Mouse (Mus musculus) kidney, adult 2 months (tissue): ENCODE measurements around the gene Smarcc1. TPM values are rescaled to one million over a fixed set of nuclear protein-coding genes. Genes with fewer than 3 reads are reported as not detected.
"Not testable (repeated sequence)": the region's sequence is repeated elsewhere in the genome, so short reads cannot be mapped to it uniquely, and the experiment has no call there.

Experiments used
- DNase-seq: peaks from one replicate; pipeline ENCODE4 v3.0.0; 2021
- H3K27ac ChIP-seq: fragments of 200-500 bp; 2 replicates; pipeline ENCODE4 v1.5.1; 2012; ENCODE audit warnings: low read depth, low read length, control low read depth, inconsistent platforms; ENCODE audit not compliant: insufficient read depth
- H3K27me3 ChIP-seq: fragments of 200-500 bp; replicated peaks from 2 replicates; pipeline ENCODE4 v1.6.1; 2012; ENCODE audit warnings: mild to moderate bottlenecking, moderate library complexity, low read length, inconsistent platforms; ENCODE audit not compliant: control insufficient read depth, insufficient read depth
- H3K36me3 ChIP-seq: fragments of 200-500 bp; 2 replicates; pipeline ENCODE4 v1.6.1; 2012; ENCODE audit warnings: mild to moderate bottlenecking, moderate library complexity, low read length, inconsistent platforms; ENCODE audit not compliant: control insufficient read depth, insufficient read depth
- H3K4me1 ChIP-seq: fragments of 200-500 bp; 2 replicates; pipeline ENCODE4 v1.6.1; 2011; ENCODE audit warnings: low read length; ENCODE audit not compliant: control insufficient read depth, insufficient read depth
- H3K4me3 ChIP-seq: fragments of 200-500 bp; 2 replicates; pipeline ENCODE4 v1.5.1; 2011; ENCODE audit warnings: mild to moderate bottlenecking, low read depth, low read length, control low read depth; ENCODE audit not compliant: insufficient read depth
- CTCF ChIP-seq: fragments of 200-500 bp; conservative IDR thresholded peaks from 2 replicates; pipeline ENCODE4 v1.5.1; 2011; ENCODE audit warnings: low read depth, mild to moderate bottlenecking, control low read depth, low read length, moderate library complexity, mixed read lengths; ENCODE audit not compliant: insufficient read depth, insufficient read length
- POLR2A ChIP-seq: fragments of 200-500 bp; IDR thresholded peaks from one replicate; pipeline ENCODE4 v1.6.1; 2011; ENCODE audit warnings: low read depth, low read length, control low read depth
- WGBS: fragments of 180-500 bp; shearing (Covaris S2); methylation state at CpG from one replicate; pipeline ENCODE4 v1.1.7; 2018; 5-methylcytosine and 5-hydroxymethylcytosine counted together
- polyA plus RNA-seq: library from polyadenylated mRNA; depleted of rRNA; stranded (reverse); fragments of >200 nt; gene quantifications from 2 replicates; pipeline ENCODE4 v1.2.3, GENCODE M21; 2012

Gene Smarcc1
- polyA plus RNA-seq, 1 experiment: 12.0 TPM

DNA sequence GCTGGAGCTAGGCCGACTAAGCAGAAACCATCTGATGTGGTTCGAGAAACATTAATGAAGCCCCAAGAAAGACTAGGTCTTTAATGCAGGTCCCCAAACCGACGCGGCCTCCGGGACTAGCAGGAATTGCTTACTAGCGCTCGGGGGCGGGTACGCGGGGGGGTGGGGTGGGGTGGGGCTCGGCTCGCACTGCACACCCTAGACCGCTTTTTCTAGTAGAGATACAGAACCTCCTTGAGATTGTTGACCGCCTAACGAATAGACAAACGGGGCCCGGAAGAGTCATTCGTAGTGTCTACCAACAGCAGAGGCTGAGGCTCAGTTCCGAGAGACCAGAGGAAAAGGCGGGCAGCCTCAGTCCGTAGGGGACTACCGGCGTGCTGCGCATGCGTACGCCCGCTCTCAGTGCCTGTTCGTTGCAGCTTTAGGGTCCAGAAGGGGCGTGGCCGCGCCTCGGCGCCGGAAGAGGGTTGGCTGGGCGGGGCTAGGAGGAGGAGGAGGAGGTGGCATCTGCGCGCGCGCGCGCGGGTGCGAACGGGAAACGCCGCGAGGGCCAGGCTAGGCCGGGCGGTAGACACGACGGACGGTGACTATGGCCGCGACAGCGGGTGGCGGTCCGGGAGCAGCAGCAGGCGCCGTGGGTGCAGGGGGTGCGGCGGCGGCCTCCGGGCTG is 14.2 kb downstream of the Smarcc1 start:
- WGBS: under 1% methylated on average over 64 of the region's 64 CpGs

DNA sequence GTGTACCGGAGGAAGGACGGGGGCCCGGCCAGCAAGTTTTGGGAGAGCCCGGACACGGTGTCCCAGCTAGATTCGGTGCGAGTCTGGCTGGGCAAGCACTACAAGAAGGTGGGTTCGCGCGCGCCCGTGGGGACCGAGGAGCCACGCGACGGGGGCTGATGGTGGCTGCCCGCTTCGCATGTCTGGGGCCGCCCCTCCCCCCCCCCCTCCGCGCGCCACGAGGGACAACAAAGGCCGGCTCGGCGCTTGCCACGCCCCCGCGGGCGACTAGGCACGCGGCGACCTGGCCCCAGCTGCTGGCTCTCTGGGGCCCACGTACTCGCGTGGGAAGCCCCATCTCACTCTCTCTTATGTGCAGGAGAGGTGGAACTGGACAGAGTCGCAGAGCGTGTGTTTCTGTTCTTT is 14.7 kb downstream of the Smarcc1 start:
- peak overlapping the region; percentile 80 for H3K4me3 ChIP-seq
- DNase-seq: no peak
- H3K4me1 ChIP-seq: peaks cover 2% of the 10 kb centered on the region; the same call in 1 of the 2 replicates
- TF ChIP-seq CTCF (no peak), POLR2A (no peak)
- H3K27me3 ChIP-seq: no peaks in the 10 kb centered on the region
- no peak overlapping the region for H3K27ac ChIP-seq
- WGBS: under 1% methylated on average over 34 of the region's 38 CpGs
- H3K36me3 ChIP-seq: no peaks in the 10 kb centered on the region

More for the DNA sequence above, 14.2 kb downstream of the Smarcc1 start:
- DNase-seq: peak; percentile 100
- H3K36me3 ChIP-seq: no peaks in the 10 kb centered on the region
- TF ChIP-seq CTCF (no peak), POLR2A (peak; percentile 86)
- H3K4me3 ChIP-seq: peak overlapping the region; percentile 80
- peak overlapping the region; percentile 80 for H3K27ac ChIP-seq
- no peaks in the 10 kb centered on the region for H3K27me3 ChIP-seq
- H3K4me1 ChIP-seq: peaks cover 2% of the 10 kb centered on the region; the same call in 1 of the 2 replicates

DNA sequence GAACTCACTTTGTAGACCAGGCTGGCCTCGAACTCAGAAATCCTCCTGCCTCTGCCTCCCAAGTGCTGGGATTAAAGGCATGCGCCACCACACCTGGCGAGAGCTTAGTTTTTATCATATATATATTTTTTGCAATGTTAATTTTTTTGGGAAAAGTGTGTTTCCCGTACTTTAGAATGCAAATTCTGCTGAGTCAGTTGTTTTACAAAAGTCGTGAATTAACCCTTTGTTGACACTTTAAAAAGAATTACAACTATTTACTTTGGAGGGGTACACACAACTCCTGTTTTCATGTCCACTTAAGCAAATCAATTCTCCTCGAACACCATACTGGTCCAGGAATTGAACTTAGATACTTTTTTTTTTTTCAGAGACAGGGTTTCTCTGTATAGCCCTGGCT is 15.4 kb downstream of the Smarcc1 start:
- no peak overlapping the region for H3K4me3 ChIP-seq
- DNase-seq: no peak
- H3K27me3 ChIP-seq: no peaks in the 10 kb centered on the region
- H3K36me3 ChIP-seq: no peaks in the 10 kb centered on the region
- no peak for TF ChIP-seq POLR2A
- TF ChIP-seq CTCF: no peak
- H3K27ac ChIP-seq: no peak overlapping the region
- 46% methylated on average over 6 of the region's 6 CpGs for WGBS
- peaks cover 2% of the 10 kb centered on the region; the same call in 1 of the 2 replicates for H3K4me1 ChIP-seq

DNA sequence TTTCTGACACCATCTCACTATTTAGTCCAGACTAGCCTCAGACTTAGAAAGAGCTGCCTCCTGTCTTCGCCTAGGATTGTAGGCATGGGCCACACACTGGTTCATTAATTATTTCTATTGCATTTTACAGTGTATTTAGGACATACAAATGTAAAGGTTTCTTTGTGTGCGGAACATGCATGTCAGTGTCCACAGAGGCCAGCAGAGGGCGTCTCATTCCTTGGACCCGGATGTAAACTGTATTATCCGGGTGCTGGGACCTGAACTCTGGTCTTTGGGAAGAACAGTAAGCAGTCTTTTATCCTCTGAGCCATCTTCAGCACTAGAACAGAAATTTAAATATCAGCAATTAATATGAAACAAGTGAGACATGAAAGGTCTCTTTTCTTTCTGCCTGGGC is 16.7 kb downstream of the Smarcc1 start:
- Histone ChIP-seq H3K36me3 (no peaks in the 10 kb centered on the region), H3K4me3 (no peak overlapping the region), H3K27me3 (no peaks in the 10 kb centered on the region), H3K4me1 (peaks cover 2% of the 10 kb centered on the region; the same call in 1 of the 2 replicates), H3K27ac (no peak overlapping the region)
- peak; percentile 28; the same call in 1 of the 2 replicates for TF ChIP-seq CTCF
- no peak for TF ChIP-seq POLR2A
- 84% methylated on average over 5 of the region's 5 CpGs for WGBS
- no peak for DNase-seq

DNA sequence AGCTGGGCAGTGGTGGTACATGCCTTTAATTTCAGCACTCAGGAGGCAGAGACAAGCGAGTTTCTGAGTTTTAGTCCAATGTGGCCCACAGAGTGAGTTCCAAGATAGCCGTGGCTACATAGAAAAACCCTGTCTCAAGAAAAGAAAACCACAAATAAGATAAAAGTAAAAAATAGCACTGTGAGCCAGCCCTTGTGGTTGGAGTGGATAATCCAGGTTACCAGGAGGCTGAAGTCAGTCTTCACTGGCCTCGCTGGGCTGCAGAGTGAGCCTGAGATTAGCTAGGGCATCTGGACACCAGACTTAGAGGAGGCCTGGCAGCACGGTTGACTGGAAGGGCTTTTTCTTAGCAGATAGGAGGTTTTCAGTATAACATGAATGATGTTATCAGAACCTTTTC is 21.6 kb downstream of the Smarcc1 start:
- H3K36me3 ChIP-seq: no peaks in the 10 kb centered on the region
- no peaks in the 10 kb centered on the region for H3K27me3 ChIP-seq
- no peak overlapping the region for H3K27ac ChIP-seq
- WGBS: 86% methylated on average over 4 of the region's 4 CpGs
- no peak overlapping the region for H3K4me3 ChIP-seq
- DNase-seq: no peak
- H3K4me1 ChIP-seq: no peaks in the 10 kb centered on the region
- no peak for TF ChIP-seq CTCF
- no peak for TF ChIP-seq POLR2A

DNA sequence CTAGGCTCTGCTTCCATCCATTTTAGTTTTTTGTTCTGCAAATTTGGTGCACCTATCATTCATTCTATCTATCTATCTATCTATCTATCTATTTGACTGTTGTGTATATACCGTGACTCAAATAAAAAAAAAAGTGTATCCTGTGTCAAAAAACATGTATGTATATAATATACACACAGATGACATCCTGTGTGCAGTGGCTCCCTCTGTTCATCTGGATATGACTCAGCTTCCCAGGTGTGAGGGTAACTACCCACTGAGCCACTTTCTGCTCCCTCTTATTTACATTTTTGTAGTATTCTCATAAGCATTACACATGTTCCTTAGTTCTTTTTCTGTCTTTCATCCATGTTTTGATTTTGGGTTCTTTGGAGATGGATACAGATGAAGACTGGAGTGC is 24.6 kb downstream of the Smarcc1 start:
- H3K4me3 ChIP-seq: no peak overlapping the region
- no peak for DNase-seq
- H3K27ac ChIP-seq: no peak overlapping the region
- H3K4me1 ChIP-seq: no peaks in the 10 kb centered on the region
- no peaks in the 10 kb centered on the region for H3K27me3 ChIP-seq
- WGBS: 92% methylated on average over 1 of the region's 1 CpGs
- H3K36me3 ChIP-seq: no peaks in the 10 kb centered on the region
- TF ChIP-seq CTCF: no peak
- TF ChIP-seq POLR2A: no peak

DNA sequence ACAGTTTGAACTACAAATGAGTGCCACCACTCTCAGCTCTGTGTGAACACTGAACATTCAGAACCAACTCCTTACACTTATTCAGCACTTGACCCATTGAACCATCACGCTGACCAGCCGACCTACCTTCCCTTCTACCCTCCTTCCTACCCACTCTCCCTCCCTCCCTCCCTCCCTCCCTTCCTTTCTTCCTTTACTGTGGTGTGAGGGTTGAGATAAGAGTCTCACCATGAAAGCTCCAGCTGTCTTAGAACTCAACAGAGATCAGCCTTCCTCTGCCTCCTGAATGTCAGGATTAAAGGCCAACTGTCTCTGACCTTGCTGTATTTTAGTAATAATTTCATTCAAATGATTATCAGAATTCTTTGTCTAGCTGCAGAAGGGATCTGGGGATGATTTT is 31.1 kb downstream of the Smarcc1 start:
- no peaks in the 10 kb centered on the region; the same call in 1 of the 2 replicates for H3K36me3 ChIP-seq
- H3K4me1 ChIP-seq: no peaks in the 10 kb centered on the region
- no peak overlapping the region for H3K27ac ChIP-seq
- WGBS: 42% methylated on average over 2 of the region's 2 CpGs
- no peak overlapping the region for H3K4me3 ChIP-seq
- no peak for DNase-seq
- H3K27me3 ChIP-seq: no peaks in the 10 kb centered on the region
- TF ChIP-seq POLR2A (no peak), CTCF (no peak)

DNA sequence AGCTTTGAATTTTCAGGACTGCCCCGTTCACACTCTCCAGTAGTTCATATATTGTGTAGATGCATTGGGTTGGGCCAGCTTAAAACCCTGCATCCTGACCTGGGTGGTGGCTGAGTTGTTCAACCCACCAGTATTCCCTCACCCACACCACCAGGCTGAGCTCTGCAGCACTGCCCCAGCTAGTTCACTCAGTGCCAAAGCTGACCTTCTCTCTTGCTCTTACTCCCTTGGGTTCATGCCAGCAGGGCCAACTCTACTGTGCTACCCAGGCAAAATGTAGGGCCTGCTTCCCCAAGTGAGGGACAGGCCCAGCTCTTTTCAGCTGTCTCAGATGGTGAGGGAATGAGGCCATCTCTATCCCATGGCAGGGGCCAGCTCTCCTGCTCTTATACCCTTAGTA is 41.5 kb downstream of the Smarcc1 start:
- WGBS: 85% methylated on average over 1 of the region's 1 CpGs
- Histone ChIP-seq H3K27me3 (no peaks in the 10 kb centered on the region), H3K27ac (no peak overlapping the region), H3K4me1 (no peaks in the 10 kb centered on the region), H3K36me3 (peaks cover 1% of the 10 kb centered on the region), H3K4me3 (no peak overlapping the region)
- peak; percentile 4 for DNase-seq
- TF ChIP-seq POLR2A: no peak
- no peak for TF ChIP-seq CTCF

DNA sequence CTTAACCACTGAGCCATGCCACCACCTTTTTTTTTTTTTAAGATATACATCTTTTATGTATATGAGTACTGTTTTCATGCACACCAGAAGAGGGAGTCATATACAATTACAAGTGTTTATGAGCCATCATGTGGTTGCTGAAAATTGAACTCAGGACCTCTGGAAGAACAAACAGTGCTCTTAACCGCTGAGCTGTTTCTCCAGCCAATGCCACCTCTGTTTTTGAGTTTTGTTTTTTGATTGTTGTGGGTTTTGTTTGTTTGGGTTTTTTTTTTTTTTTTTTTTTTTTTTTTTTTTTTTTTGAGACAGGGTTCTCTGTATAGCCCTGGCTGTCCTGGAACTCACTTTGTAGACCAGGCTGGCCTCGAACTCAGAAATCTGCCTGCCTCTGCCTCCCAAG is 43.0 kb downstream of the Smarcc1 start:
- H3K36me3 ChIP-seq, H3K27me3 ChIP-seq, DNase-seq, H3K4me1 ChIP-seq, H3K27ac ChIP-seq, H3K4me3 ChIP-seq: not testable (repeated sequence)
- WGBS: 98% methylated on average over 2 of the region's 2 CpGs
